Mouse (Mus musculus) spleen, postnatal 0 days (tissue): Measurements from ENCODE around the gene Txndc5. TPM values are rescaled to one million over a fixed set of nuclear protein-coding genes. Genes with fewer than 3 reads are reported as not detected.

ENCODE experiments used
- polyA plus RNA-seq: library from polyadenylated mRNA; unstranded; fragments of >200 nt; fragmentation: Nextera tagmentation; extraction: Ambion mirVana; gene quantifications from 2 replicates; pipeline ENCODE4 v1.2.1, GENCODE M21; 2015

The Txndc5 gene
- 62.1 and 74.7 TPM in 2 replicates for polyA plus RNA-seq

DNA sequence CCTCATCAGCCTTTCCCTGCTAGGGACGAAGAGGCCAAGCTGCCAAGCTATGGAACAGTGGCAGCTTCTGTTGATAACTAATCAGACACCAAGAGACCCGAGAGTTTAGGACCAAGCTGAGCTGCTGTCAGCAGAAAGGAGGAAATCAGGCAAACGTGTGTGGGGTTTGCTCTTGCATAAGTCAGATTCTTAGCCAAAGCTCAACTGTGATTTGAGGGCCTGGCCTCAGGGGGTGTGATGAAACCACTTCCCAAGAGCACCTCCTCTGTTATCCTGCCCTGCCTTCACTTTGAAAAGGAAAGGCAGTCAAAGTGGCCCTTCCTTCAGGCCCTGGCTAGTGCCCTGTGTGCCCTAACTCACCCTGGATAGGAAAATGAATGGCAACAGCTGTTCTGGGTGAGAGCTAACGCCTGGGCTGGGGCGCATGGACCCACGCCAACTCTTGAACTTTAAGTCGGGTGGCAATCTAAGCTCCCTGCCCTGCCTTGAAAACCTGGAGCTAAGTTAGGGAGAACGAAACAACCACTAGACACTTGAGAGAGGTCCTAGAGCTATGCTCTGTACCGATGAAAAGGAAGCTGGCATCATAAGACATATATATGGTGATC is at the start of gene Txndc5:
Gene Txndc5 (minus strand): TSS at position 138 of the 608 bp plus-strand sequence.

Other genes starting within 250 kb of the Txndc5 start
- 1.7 and 1.8 TPM in 2 replicates for gene Bmp6, start 183.7 kb downstream of the Txndc5 start, polyA plus RNA-seq
- 16.3 and 17.4 TPM in 2 replicates for gene Bloc1s5, start 106.3 kb upstream of the Txndc5 start, polyA plus RNA-seq
- 48.5 and 50.9 TPM in 2 replicates for gene Eef1e1, start 130.2 kb upstream of the Txndc5 start, polyA plus RNA-seq